Mouse (Mus musculus): ENCODE results near the gene Pax4. TPM values are rescaled to one million over a fixed set of nuclear protein-coding genes. Genes with fewer than 3 reads are reported as not detected.

Pax4 gene
- polyA plus RNA-seq (2015; fragmentation: Nextera tagmentation; extraction: Ambion mirVana), result 0.18 and 0.57 TPM in 2 replicates

GRCm38 (mm10) chr6:28449253-28449652 lies at the start of gene Pax4:
Gene Pax4, minus strand, starts transcription at chr6:28449353.

GRCm38 (mm10) chr6:28474839-28475238 lies 25.7 kb upstream of the Pax4 start, which contains the start of gene Snd1:
Gene Snd1, plus strand, starts transcription at chr6:28475139.

GRCm38 (mm10) chr6:28428290-28428689 lies 20.9 kb downstream of the Pax4 start, which contains the start of gene Gcc1:
Gene Gcc1, minus strand, starts transcription at chr6:28428390.

GRCm38 (mm10) chr6:28427096-28427839 lies 21.9 kb downstream of the Pax4 start, which contains the start of gene Fscn3:
Gene Fscn3, plus strand, starts transcription at chr6:28427789.

GRCm38 (mm10) chr6:28423313-28423712 lies 25.8 kb downstream of the Pax4 start, which contains the start of gene Arf5:
Gene Arf5, plus strand, starts transcription at chr6:28423560.

GRCm38 (mm10) chr6:28397681-28398203 lies 51.4 kb downstream of the Pax4 start, which contains the start of gene Zfp800:
Gene Zfp800, minus strand, starts transcription at chr6:28398005.

Other genes starting within 250 kb of the Pax4 start
- gene Zfp800, start 51.3 kb downstream of the Pax4 start, polyA plus RNA-seq (2015; fragmentation: Nextera tagmentation; extraction: Ambion mirVana), result 24.0 and 34.2 TPM in 2 replicates
- 506 and 527 TPM in 2 replicates for gene Arf5, start 25.8 kb downstream of the Pax4 start, polyA plus RNA-seq (2015; fragmentation: Nextera tagmentation; extraction: Ambion mirVana)
- gene Fscn3, start 21.6 kb downstream of the Pax4 start, polyA plus RNA-seq (2015; fragmentation: Nextera tagmentation; extraction: Ambion mirVana), result not detected in 2 replicates
- gene Gcc1, start 21.0 kb downstream of the Pax4 start, polyA plus RNA-seq (2015; fragmentation: Nextera tagmentation; extraction: Ambion mirVana), result 6.5 and 7.9 TPM in 2 replicates
- gene Snd1, start 25.8 kb upstream of the Pax4 start, polyA plus RNA-seq (2015; fragmentation: Nextera tagmentation; extraction: Ambion mirVana), result 53.0 and 56.0 TPM in 2 replicates

Data from neural tube, postnatal 0 days (tissue).